Mouse (Mus musculus): ENCODE results near the gene Wdr41.

The Wdr41 gene

GRCm38 (mm10) chr13:95034715-95035114, 58.6 kb downstream of the Wdr41 start:
- no peak for DNase-seq (ENCODE audit: low spot score in 2 of 2)

GRCm38 (mm10) chr13:95038200-95038599, 62.1 kb downstream of the Wdr41 start:
- DNase-seq (ENCODE audit: low spot score in 2 of 2), result no peak

- DNase-seq (ENCODE audit: low spot score in 2 of 2), result no peak
Observed at GRCm38 (mm10) chr13:95040140-95040738, 64.1 kb downstream of the Wdr41 start.

- DNase-seq (ENCODE audit: low spot score in 2 of 2), result no peak
Observed at GRCm38 (mm10) chr13:95044108-95044507, 68.0 kb downstream of the Wdr41 start.

GRCm38 (mm10) chr13:95050398-95050797, 74.3 kb downstream of the Wdr41 start:
- DNase-seq (ENCODE audit: low spot score in 2 of 2), result no peak

- no peak for DNase-seq (ENCODE audit: low spot score in 2 of 2)
Observed at GRCm38 (mm10) chr13:95052421-95052820, 76.3 kb downstream of the Wdr41 start.

- DNase-seq (ENCODE audit: low spot score in 2 of 2), result no peak
Observed at GRCm38 (mm10) chr13:95055742-95056388, 79.7 kb downstream of the Wdr41 start.

- DNase-seq (ENCODE audit: low spot score in 2 of 2), result no peak
Observed at GRCm38 (mm10) chr13:95056501-95057280, 80.5 kb downstream of the Wdr41 start.

- DNase-seq (ENCODE audit: low spot score in 2 of 2), result no peak
Observed at GRCm38 (mm10) chr13:95058885-95059284, 82.7 kb downstream of the Wdr41 start.

GRCm38 (mm10) chr13:95063390-95064017, 87.4 kb downstream of the Wdr41 start:
- DNase-seq (ENCODE audit: low spot score in 2 of 2), result no peak

- no peak for DNase-seq (ENCODE audit: low spot score in 2 of 2)
Observed at GRCm38 (mm10) chr13:95067854-95068253, 91.7 kb downstream of the Wdr41 start.

- no peak for DNase-seq (ENCODE audit: low spot score in 2 of 2)
Observed at GRCm38 (mm10) chr13:95070268-95070667, 94.1 kb downstream of the Wdr41 start.

Data from cerebellum, postnatal 4 days (tissue).